Mouse (Mus musculus) frontal cortex, adult (tissue): Measurements from ENCODE around the gene Hdac2.

Experiments
- ATAC-seq: cut with Nextera tagmentation; 2 replicates; pipeline ENCODE4 v1.9.2; 2017; ENCODE audit warnings: mild to moderate bottlenecking, moderate library complexity, mixed read lengths; ENCODE audit not compliant: low TSS enrichment

The Hdac2 gene

DNA sequence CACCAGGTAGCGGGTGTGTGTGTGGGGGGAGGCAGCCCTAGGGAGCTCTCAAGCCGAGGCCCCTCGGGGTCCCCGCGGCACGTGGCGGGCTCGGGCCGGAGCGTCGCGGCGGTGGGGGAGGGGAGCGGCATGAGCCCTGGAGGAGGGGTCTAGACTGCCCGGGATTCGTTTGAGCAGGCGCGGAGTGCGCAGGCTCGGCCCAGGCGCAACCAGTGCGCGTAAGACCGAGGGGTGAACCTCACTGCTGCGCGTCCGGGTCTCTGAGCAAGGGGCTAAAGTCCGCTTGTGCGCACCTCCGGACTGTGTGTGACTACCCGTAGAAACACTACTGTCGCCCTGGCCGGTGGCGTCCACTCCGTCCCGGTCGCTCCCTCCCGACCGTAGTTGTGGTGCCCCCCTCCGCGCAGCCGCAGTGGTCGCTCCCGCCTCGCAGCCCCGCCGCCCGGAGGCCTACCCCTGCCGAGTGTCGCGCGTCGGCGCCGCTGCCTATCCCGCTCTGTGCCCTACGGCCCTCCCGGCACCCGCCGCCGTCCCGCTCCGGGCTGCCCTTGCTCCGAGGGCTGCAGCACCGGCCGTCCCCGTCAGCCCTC is at the start of gene Hdac2:
TSS of gene Hdac2 (plus strand) at position 459 of the 590 bp plus-strand sequence.
- peak; percentile 89 for ATAC-seq

DNA sequence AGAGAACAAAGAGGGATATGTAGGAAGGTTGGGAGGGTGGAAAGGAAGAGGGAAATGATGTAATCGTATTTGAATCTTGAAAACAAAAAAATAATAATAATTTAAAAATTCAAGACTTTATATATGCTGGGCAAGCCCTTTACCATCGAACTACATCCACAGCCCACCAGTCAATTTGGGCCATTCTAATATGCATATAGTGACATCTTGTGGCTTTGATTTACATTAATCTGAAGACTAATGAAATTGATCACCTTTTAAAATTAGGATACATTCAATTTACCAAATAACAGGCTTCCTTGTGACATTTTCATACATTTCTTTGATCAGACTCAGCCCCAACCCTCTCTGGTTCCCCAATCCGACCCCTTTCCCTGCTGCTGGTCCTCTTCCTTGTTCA is 46.1 kb upstream of the Hdac2 start:
- ATAC-seq, result no peak

DNA sequence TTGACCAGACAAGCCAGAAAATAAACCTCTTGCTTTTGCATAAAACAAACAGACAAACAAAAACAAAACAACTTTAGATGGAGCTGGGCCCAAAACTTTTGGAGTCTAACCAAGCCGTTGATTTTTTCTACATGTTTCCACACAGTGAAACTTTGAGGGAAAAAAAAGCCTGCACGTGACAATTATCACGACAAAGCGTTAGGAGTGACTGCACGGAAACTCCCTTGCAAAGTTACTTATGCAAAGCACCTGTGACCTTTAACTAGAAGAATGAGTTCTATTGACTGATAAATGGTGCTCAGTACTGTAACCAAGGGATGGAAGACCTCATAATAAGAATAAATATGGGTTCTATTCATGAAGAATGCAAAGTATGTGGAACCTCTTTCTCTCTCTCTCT is 38.5 kb upstream of the Hdac2 start:
- ATAC-seq, result no peak

DNA sequence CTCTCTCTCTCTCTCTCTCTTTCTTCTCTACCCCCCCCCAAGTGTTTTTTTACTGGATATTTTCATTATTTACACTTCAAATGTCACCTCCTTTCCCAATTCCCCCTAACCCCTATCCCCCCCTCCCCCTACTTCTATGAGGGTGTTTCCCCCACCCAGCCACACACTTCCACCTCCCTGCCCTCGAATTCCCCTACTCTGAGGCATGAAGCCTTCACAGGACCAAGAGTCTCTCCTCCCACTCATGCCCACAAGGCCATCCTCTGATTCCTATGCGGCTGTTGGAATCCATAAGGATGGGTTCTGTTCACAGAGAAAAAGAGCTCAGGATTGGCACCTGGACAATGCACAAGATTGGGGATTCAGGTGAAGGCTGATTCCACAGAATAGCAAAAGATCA is 38.1 kb upstream of the Hdac2 start:
- ATAC-seq, result no peak

DNA sequence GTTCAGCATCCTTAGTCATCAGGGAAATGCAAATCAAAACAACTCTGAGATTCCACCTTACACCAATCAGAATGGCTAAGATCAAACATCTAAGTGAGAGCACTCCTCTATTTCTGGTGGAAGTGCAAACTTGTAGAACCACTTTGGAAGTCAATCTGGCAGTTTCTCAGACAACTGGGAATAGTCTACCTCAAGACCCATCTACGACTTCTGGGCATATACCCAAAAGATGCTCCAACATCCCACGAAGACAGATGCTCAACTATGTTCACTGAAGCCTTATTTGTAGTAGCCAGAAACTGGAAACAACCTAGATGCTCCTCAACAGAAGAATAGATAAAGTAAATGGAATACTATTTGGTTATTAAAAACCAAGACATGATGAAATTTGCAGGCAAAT is 22.6 kb upstream of the Hdac2 start:
- peak; percentile 93 for ATAC-seq

DNA sequence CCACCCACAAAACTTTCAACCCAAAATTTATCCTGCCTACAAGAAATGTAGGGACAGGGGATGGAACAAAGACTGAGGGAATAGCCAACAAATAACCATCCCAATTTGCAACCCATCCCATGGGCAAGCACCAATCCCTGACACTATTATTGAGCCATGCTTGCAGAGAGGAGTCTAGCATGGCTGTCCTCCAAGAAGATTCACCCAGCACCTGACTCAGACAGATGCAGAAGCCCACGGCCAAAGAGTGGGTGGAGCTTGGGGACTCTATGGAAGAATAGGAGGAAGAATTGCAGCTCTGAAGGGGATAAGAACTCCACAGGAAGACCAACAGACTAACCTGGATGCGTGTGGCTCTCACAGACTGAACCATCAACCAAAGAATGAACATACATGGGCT is 21.7 kb upstream of the Hdac2 start:
- peak; percentile 59 for ATAC-seq

GRCm38 (mm10) chr10:36959563-36960110 is 14.7 kb upstream of the Hdac2 start:
- ATAC-seq, result no peak

GRCm38 (mm10) chr10:36964406-36964805 is 9.9 kb upstream of the Hdac2 start:
- ATAC-seq, result no peak

- peak; percentile 83 for ATAC-seq
Measured at GRCm38 (mm10) chr10:36974676-36975520, 554 bp downstream of the Hdac2 start.

DNA sequence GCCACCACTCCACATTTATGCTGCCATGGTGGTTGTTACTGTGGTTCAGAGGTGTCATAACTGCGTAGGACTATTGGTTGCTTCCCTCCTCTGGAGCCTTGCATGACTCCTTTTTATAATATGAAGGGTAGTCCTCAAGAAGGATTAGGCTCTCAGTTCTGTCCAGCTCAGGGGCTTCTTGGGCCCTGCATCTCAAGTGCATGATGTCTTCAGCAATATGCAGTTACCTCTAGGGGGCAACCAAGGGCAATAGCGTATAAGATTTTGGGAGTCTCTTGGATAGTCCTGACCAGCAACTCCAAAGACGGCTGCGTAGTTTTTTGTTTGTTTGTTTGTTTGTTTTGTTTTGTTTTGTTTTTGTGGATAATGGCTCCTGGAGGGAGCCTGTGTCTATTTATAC is 7.5 kb downstream of the Hdac2 start:
- ATAC-seq, result no peak

- no peak for ATAC-seq
Measured at GRCm38 (mm10) chr10:36992149-36992548, 17.8 kb downstream of the Hdac2 start.

GRCm38 (mm10) chr10:37000839-37001238 is 26.5 kb downstream of the Hdac2 start:
- no peak for ATAC-seq

GRCm38 (mm10) chr10:37014274-37015107 is 40.1 kb downstream of the Hdac2 start:
- ATAC-seq, result peak; percentile 98

DNA sequence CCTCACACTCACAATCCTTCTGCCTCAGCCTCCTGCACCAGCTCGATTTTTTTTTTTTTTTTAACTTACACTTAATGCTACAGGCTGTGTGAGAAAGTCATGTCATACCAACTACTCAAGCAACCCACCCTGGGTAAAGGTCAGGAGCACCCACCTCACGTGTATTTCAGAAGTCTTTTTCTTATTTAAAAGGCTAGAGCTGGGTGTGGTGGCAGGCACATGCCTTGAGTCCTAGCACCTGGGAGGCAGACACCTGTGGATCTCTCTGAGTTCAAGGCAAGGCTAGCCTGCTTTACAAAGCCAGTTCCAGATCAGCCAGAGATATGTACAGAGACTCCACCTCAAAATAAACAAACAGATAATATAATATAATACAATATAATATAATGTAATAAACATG is 41.4 kb downstream of the Hdac2 start:
- no peak for ATAC-seq

DNA sequence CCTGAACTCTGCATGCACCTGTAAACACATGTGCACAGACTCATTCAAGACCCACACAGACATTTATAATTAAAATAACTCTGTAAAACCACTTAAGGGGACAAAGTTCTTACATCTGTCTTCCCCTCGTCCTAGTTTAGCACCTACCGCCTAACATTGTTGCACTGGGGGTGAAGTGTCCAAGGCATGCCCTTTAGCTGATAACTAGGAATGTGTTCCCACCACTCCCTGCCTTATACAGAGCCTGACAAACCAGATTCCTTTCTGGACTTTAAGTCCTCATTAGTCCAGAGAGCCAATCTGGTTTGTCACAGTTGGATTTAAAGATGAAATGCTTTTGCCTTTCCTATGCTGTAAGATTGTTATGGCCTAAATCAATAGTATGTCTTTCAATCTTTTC is 41.9 kb downstream of the Hdac2 start:
- ATAC-seq, result no peak

DNA sequence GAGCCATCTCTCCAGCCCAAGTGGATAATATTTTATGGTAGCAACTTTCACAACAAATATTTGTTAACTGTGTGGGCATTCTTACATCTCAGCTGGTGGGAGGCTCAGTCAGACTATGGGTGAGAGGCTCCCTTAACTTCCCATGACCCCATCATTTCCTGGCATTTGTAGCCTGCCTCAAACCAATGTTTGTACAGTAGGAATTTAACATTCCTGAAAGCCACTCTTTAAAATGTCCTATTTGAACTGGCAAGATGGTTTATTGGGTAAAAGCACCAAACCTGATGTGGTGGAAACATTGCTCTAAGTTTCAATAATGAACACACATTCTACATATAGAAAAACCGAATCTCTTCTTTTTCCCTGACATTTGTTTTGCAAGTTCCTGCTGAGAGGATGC is 50.0 kb downstream of the Hdac2 start:
- ATAC-seq, result no peak

GRCm38 (mm10) chr10:37028651-37029050 is 54.3 kb downstream of the Hdac2 start:
- ATAC-seq, result no peak

DNA sequence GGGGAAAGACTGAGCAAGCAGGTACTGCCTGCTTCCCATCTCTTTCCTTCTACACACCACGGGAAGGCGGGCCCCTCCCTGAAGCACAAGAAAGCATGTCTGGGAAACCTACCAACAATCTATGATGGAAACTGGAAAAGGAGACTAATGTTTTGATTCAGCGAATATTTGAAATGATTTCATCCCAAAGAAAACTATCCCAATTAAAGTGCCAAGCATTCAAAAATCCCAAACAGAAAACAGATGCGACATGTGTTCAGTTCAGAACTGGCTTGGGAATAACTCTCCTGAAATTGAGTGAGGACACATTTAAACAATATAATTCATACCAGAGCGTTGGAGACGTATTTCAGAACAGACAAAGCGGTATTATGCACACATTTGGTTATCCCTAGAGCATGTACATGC is 60.8 kb downstream of the Hdac2 start:
- no peak for ATAC-seq

- ATAC-seq, result peak; percentile 95
Measured at GRCm38 (mm10) chr10:37047661-37048098, 73.3 kb downstream of the Hdac2 start.
